Mouse (Mus musculus) midbrain, embryonic 13.5 days (tissue): ENCODE results near the gene Tssk1. TPM values are rescaled to one million over a fixed set of nuclear protein-coding genes. Genes with fewer than 3 reads are reported as not detected.

Experiments
- ATAC-seq: fragments of 200-750 bp; cut with Nextera tagmentation; 2 replicates; pipeline ENCODE4 v1.8.0; 2017; ENCODE audit warnings: mild to moderate bottlenecking, moderate TSS enrichment, moderate library complexity
- H3K27ac ChIP-seq: fragments of 300-500 bp; sonication (generic); 2 replicates; pipeline ENCODE4 v1.5.1; 2015; ENCODE audit warnings: inconsistent platforms, mild to moderate bottlenecking, moderate library complexity
- H3K27me3 ChIP-seq: fragments of 300-500 bp; sonication (generic); 2 replicates; pipeline ENCODE4 v1.6.1; 2015; ENCODE audit warnings: mild to moderate bottlenecking, inconsistent platforms
- H3K36me3 ChIP-seq: fragments of 300-500 bp; sonication (generic); 2 replicates; pipeline ENCODE4 v1.6.1; 2015; ENCODE audit warnings: mild to moderate bottlenecking, inconsistent platforms
- H3K4me1 ChIP-seq: fragments of 300-500 bp; sonication (generic); replicated peaks from 2 replicates; pipeline ENCODE4 v1.6.1; 2015; ENCODE audit warnings: inconsistent platforms
- H3K4me2 ChIP-seq: fragments of 300-500 bp; sonication (generic); replicated peaks from 2 replicates; pipeline ENCODE4 v1.6.1; 2015; ENCODE audit warnings: moderate library complexity, mild to moderate bottlenecking, inconsistent platforms
- H3K4me3 ChIP-seq: fragments of 300-500 bp; sonication (generic); replicated peaks from 2 replicates; pipeline ENCODE4 v1.5.1; 2015; ENCODE audit warnings: mild to moderate bottlenecking, inconsistent platforms
- H3K9ac ChIP-seq: fragments of 300-500 bp; sonication (generic); replicated peaks from 2 replicates; pipeline ENCODE4 v1.6.1; 2015; ENCODE audit warnings: mild to moderate bottlenecking, inconsistent platforms
- H3K9me3 ChIP-seq: fragments of 300-500 bp; sonication (generic); 2 replicates; pipeline ENCODE4 v1.6.1; 2016; ENCODE audit warnings: mild to moderate bottlenecking, inconsistent platforms
- WGBS: fragments of 180-500 bp; shearing (Covaris S2); methylation state at CpG from one replicate; pipeline ENCODE4 v1.1.7; 2015; 5-methylcytosine and 5-hydroxymethylcytosine counted together
- polyA plus RNA-seq: library from polyadenylated mRNA; unstranded; fragments of >200 nt; fragmentation: Nextera tagmentation; extraction: Ambion mirVana; gene quantifications from 2 replicates; pipeline ENCODE4 v1.2.1, GENCODE M21; 2015

The Tssk1 gene
- 0.07 TPM in 1 of 2 replicates, not detected in the other for polyA plus RNA-seq

- H3K27ac ChIP-seq: no peak within 1 kb of the TSS
- 87% methylated on average over 2 of the region's 2 CpGs for WGBS
- no peak within 1 kb of the TSS for H3K4me3 ChIP-seq
- H3K36me3 ChIP-seq: peaks cover 11% of the 10 kb centered on the region
- H3K27me3 ChIP-seq: no peaks in the 10 kb centered on the region
- peaks cover 22% of the 10 kb centered on the region for H3K4me1 ChIP-seq
- ATAC-seq: no peak
- H3K9me3 ChIP-seq: no peaks in the 10 kb centered on the region
- H3K9ac ChIP-seq: no peak within 1 kb of the TSS
- no peak within 1 kb of the TSS for H3K4me2 ChIP-seq
Measured at GRCm38 (mm10) chr16:17893923-17894322, at the start of gene Tssk1. Tssk1 (plus strand) TSS chr16:17894223.

GRCm38 (mm10) chr16:17848431-17848830 is 45.6 kb upstream of the Tssk1 start:
- no peak overlapping the region for H3K4me3 ChIP-seq
- H3K4me1 ChIP-seq: no peaks in the 10 kb centered on the region
- WGBS: 93% methylated on average over 6 of the region's 6 CpGs
- H3K27ac ChIP-seq: peak overlapping the region; percentile 62
- ATAC-seq: peak; percentile 34; the same call in 1 of the 2 replicates
- peaks cover 89% of the 10 kb centered on the region for H3K36me3 ChIP-seq
- H3K9ac ChIP-seq: 0 out of 2 replicates have a peak overlapping the region, but pooled peaks have one; percentile 41
- H3K9me3 ChIP-seq: no peaks in the 10 kb centered on the region
- no peak overlapping the region for H3K4me2 ChIP-seq
- H3K27me3 ChIP-seq: no peaks in the 10 kb centered on the region

- H3K27ac ChIP-seq: peak overlapping the region; percentile 62
- 0 out of 2 replicates have a peak overlapping the region, but pooled peaks have one; percentile 41 for H3K9ac ChIP-seq
- no peaks in the 10 kb centered on the region for H3K4me1 ChIP-seq
- H3K9me3 ChIP-seq: no peaks in the 10 kb centered on the region
- H3K4me3 ChIP-seq: no peak overlapping the region
- H3K27me3 ChIP-seq: no peaks in the 10 kb centered on the region
- WGBS: 36% methylated on average over 1 of the region's 1 CpGs
- no peak overlapping the region for H3K4me2 ChIP-seq
- peaks cover 87% of the 10 kb centered on the region for H3K36me3 ChIP-seq
- ATAC-seq: peak; percentile 74; the same call in 1 of the 2 replicates
Measured at GRCm38 (mm10) chr16:17848928-17849327, 45.1 kb upstream of the Tssk1 start.

GRCm38 (mm10) chr16:17849486-17849885 is 44.5 kb upstream of the Tssk1 start:
- Histone ChIP-seq H3K27me3 (no peaks in the 10 kb centered on the region), H3K9ac (no peak overlapping the region), H3K27ac (no peak overlapping the region), H3K9me3 (no peaks in the 10 kb centered on the region), H3K4me1 (no peaks in the 10 kb centered on the region), H3K4me2 (no peak overlapping the region), H3K36me3 (peaks cover 87% of the 10 kb centered on the region), H3K4me3 (no peak overlapping the region)
- WGBS: 86% methylated on average over 6 of the region's 6 CpGs
- 0 out of 2 replicates have a peak, but pooled peaks have one; percentile 40 for ATAC-seq

- 96% methylated on average over 5 of the region's 5 CpGs for WGBS
- Histone ChIP-seq H3K4me3 (no peak overlapping the region), H3K9ac (no peak overlapping the region), H3K9me3 (no peaks in the 10 kb centered on the region), H3K4me2 (no peak overlapping the region), H3K4me1 (no peaks in the 10 kb centered on the region), H3K36me3 (peaks cover 85% of the 10 kb centered on the region), H3K27ac (no peak overlapping the region), H3K27me3 (no peaks in the 10 kb centered on the region)
- no peak for ATAC-seq
Measured at GRCm38 (mm10) chr16:17851331-17851730, 42.7 kb upstream of the Tssk1 start.

- Histone ChIP-seq H3K9me3 (no peaks in the 10 kb centered on the region), H3K36me3 (peaks cover 85% of the 10 kb centered on the region), H3K27ac (no peak overlapping the region), H3K4me2 (no peak overlapping the region), H3K4me3 (no peak overlapping the region), H3K9ac (no peak overlapping the region), H3K27me3 (no peaks in the 10 kb centered on the region), H3K4me1 (no peaks in the 10 kb centered on the region)
- WGBS: 92% methylated on average over 1 of the region's 1 CpGs
- no peak for ATAC-seq
Measured at GRCm38 (mm10) chr16:17851860-17852259, 42.2 kb upstream of the Tssk1 start.

- Histone ChIP-seq H3K4me3 (no peak overlapping the region), H3K4me2 (no peak overlapping the region), H3K27ac (no peak overlapping the region), H3K27me3 (no peaks in the 10 kb centered on the region), H3K36me3 (peaks cover 88% of the 10 kb centered on the region), H3K9ac (no peak overlapping the region), H3K9me3 (no peaks in the 10 kb centered on the region), H3K4me1 (no peaks in the 10 kb centered on the region)
- WGBS: 90% methylated on average over 2 of the region's 2 CpGs
- no peak for ATAC-seq
Measured at GRCm38 (mm10) chr16:17853263-17853662, 40.8 kb upstream of the Tssk1 start.

GRCm38 (mm10) chr16:17857157-17857556 is 36.9 kb upstream of the Tssk1 start:
- no peak overlapping the region for H3K4me2 ChIP-seq
- peaks cover 71% of the 10 kb centered on the region for H3K36me3 ChIP-seq
- WGBS: 92% methylated on average over 7 of the region's 7 CpGs
- H3K9ac ChIP-seq: no peak overlapping the region
- H3K27me3 ChIP-seq: no peaks in the 10 kb centered on the region
- H3K27ac ChIP-seq: no peak overlapping the region
- H3K9me3 ChIP-seq: no peaks in the 10 kb centered on the region
- H3K4me3 ChIP-seq: no peak overlapping the region
- ATAC-seq: no peak
- peaks cover 8% of the 10 kb centered on the region for H3K4me1 ChIP-seq

GRCm38 (mm10) chr16:17858592-17858991 is 35.4 kb upstream of the Tssk1 start:
- H3K27ac ChIP-seq: no peak overlapping the region
- no peaks in the 10 kb centered on the region for H3K9me3 ChIP-seq
- H3K4me2 ChIP-seq: no peak overlapping the region
- H3K4me3 ChIP-seq: no peak overlapping the region
- peaks cover 60% of the 10 kb centered on the region for H3K36me3 ChIP-seq
- H3K4me1 ChIP-seq: peaks cover 15% of the 10 kb centered on the region
- ATAC-seq: peak; percentile 55; the same call in 1 of the 2 replicates
- H3K27me3 ChIP-seq: no peaks in the 10 kb centered on the region
- no peak overlapping the region for H3K9ac ChIP-seq

- Histone ChIP-seq H3K9me3 (no peaks in the 10 kb centered on the region), H3K4me1 (peaks cover 15% of the 10 kb centered on the region), H3K27ac (no peak overlapping the region), H3K27me3 (no peaks in the 10 kb centered on the region), H3K4me2 (no peak overlapping the region), H3K4me3 (no peak overlapping the region), H3K9ac (no peak overlapping the region), H3K36me3 (peaks cover 31% of the 10 kb centered on the region)
- 93% methylated on average over 2 of the region's 2 CpGs for WGBS
- no peak for ATAC-seq
Measured at GRCm38 (mm10) chr16:17865293-17865692, 28.7 kb upstream of the Tssk1 start.

- Histone ChIP-seq H3K27ac (no peak overlapping the region), H3K4me3 (no peak overlapping the region), H3K36me3 (peaks cover 36% of the 10 kb centered on the region), H3K27me3 (no peaks in the 10 kb centered on the region), H3K9me3 (no peaks in the 10 kb centered on the region), H3K4me2 (no peak overlapping the region), H3K9ac (no peak overlapping the region), H3K4me1 (peaks cover 15% of the 10 kb centered on the region)
- ATAC-seq: no peak
- WGBS: 73% methylated on average over 6 of the region's 6 CpGs
Measured at GRCm38 (mm10) chr16:17865770-17866169, 28.3 kb upstream of the Tssk1 start.

GRCm38 (mm10) chr16:17871248-17871647 is 22.8 kb upstream of the Tssk1 start:
- ATAC-seq: no peak
- H3K4me2 ChIP-seq: no peak overlapping the region
- H3K36me3 ChIP-seq: peaks cover 48% of the 10 kb centered on the region
- H3K4me1 ChIP-seq: 0 out of 2 replicates have a peak, but pooled peaks cover 2% of the 10 kb centered on the region
- no peak overlapping the region for H3K27ac ChIP-seq
- no peaks in the 10 kb centered on the region for H3K27me3 ChIP-seq
- 93% methylated on average over 5 of the region's 5 CpGs for WGBS
- H3K9ac ChIP-seq: no peak overlapping the region
- no peaks in the 10 kb centered on the region for H3K9me3 ChIP-seq
- no peak overlapping the region for H3K4me3 ChIP-seq

- no peak overlapping the region for H3K9ac ChIP-seq
- H3K27ac ChIP-seq: no peak overlapping the region
- H3K27me3 ChIP-seq: no peaks in the 10 kb centered on the region
- H3K4me2 ChIP-seq: no peak overlapping the region
- H3K36me3 ChIP-seq: peaks cover 50% of the 10 kb centered on the region
- H3K4me1 ChIP-seq: 0 out of 2 replicates have a peak, but pooled peaks cover 2% of the 10 kb centered on the region
- H3K4me3 ChIP-seq: no peak overlapping the region
- ATAC-seq: no peak
- 73% methylated on average over 4 of the region's 4 CpGs for WGBS
- no peaks in the 10 kb centered on the region for H3K9me3 ChIP-seq
Measured at GRCm38 (mm10) chr16:17872995-17873394, 21.0 kb upstream of the Tssk1 start.
